Mouse (Mus musculus) embryonic facial prominence, embryonic 14.5 days (tissue): ENCODE measurements around the gene Gm10134. TPM values are rescaled to one million over a fixed set of nuclear protein-coding genes. Genes with fewer than 3 reads are reported as not detected.

ENCODE experiments used
- ATAC-seq: fragments of 200-750 bp; cut with Nextera tagmentation; 2 replicates; pipeline ENCODE4 v1.8.0; 2017; ENCODE audit warnings: low read depth, moderate number of reproducible peaks, moderate TSS enrichment
- DNase-seq: peaks from one replicate; pipeline ENCODE4 v3.0.0-alpha.2; 2015; ENCODE audit warnings: low spot score
- H3K27ac ChIP-seq: fragments of 300-500 bp; sonication (generic); replicated peaks from 2 replicates; pipeline ENCODE4 v1.5.1; 2014; ENCODE audit warnings: low read depth, mild to moderate bottlenecking, low read length, moderate library complexity
- H3K27me3 ChIP-seq: fragments of 300-500 bp; sonication (generic); replicated peaks from 2 replicates; pipeline ENCODE4 v1.6.1; 2014; ENCODE audit warnings: low read length; ENCODE audit not compliant: control insufficient read depth, insufficient read depth
- H3K36me3 ChIP-seq: fragments of 300-500 bp; sonication (generic); 2 replicates; pipeline ENCODE4 v1.6.1; 2014; ENCODE audit warnings: low read length, mixed read lengths; ENCODE audit not compliant: control insufficient read depth, insufficient read depth
- H3K4me1 ChIP-seq: fragments of 300-500 bp; sonication (generic); 2 replicates; pipeline ENCODE4 v1.6.1; 2014; ENCODE audit warnings: antibody characterized with exemption, low read length; ENCODE audit not compliant: control insufficient read depth, insufficient read depth
- H3K4me2 ChIP-seq: fragments of 300-500 bp; sonication (generic); 2 replicates; pipeline ENCODE4 v1.6.1; 2014; ENCODE audit warnings: low read depth, mild to moderate bottlenecking, low read length, moderate library complexity, mixed read lengths
- H3K4me3 ChIP-seq: fragments of 300-500 bp; sonication (generic); 2 replicates; pipeline ENCODE4 v1.5.1; 2014; ENCODE audit warnings: low read depth, mild to moderate bottlenecking, low read length
- H3K9ac ChIP-seq: fragments of 300-500 bp; sonication (generic); 2 replicates; pipeline ENCODE4 v1.6.1; 2014; ENCODE audit warnings: low read depth, mild to moderate bottlenecking, low read length, moderate library complexity, mixed read lengths
- H3K9me3 ChIP-seq: fragments of 300-500 bp; sonication (generic); 2 replicates; pipeline ENCODE4 v1.6.1; 2016; ENCODE audit warnings: low read length; ENCODE audit not compliant: control insufficient read depth
- WGBS: fragments of 180-500 bp; shearing (Covaris S2); extraction: QIAGEN DNeasy Blood & Tissue Kit; methylation state at CpG from one replicate; pipeline ENCODE4 v1.1.7; 2014; 5-methylcytosine and 5-hydroxymethylcytosine counted together
- polyA plus RNA-seq: library from polyadenylated mRNA; unstranded; fragments of >200 nt; fragmentation: Nextera tagmentation; extraction: Ambion mirVana; gene quantifications from 2 replicates; pipeline ENCODE4 v1.2.1, GENCODE M21; 2014

The Gm10134 gene
- polyA plus RNA-seq, 1 experiment from 2014 or later = 2.7 TPM

- peaks cover 14% of the 10 kb centered on the region; the same call in 1 of the 2 replicates for H3K4me1 ChIP-seq
- peak overlapping the region; percentile 63; the same call in 1 of the 2 replicates for H3K27ac ChIP-seq
- no peak for DNase-seq
- no peaks in the 10 kb centered on the region for H3K27me3 ChIP-seq
- H3K4me2 ChIP-seq = no peak overlapping the region
- no peak overlapping the region for H3K9ac ChIP-seq
- no peaks in the 10 kb centered on the region for H3K9me3 ChIP-seq
- no peak overlapping the region for H3K4me3 ChIP-seq
- 72% methylated on average over 10 of the region's 10 CpGs for WGBS
- ATAC-seq = no peak
- H3K36me3 ChIP-seq = no peaks in the 10 kb centered on the region
Observed at GRCm38 (mm10) chr2:28524406-28524805, 18.5 kb downstream of the Gm10134 start.

DNA sequence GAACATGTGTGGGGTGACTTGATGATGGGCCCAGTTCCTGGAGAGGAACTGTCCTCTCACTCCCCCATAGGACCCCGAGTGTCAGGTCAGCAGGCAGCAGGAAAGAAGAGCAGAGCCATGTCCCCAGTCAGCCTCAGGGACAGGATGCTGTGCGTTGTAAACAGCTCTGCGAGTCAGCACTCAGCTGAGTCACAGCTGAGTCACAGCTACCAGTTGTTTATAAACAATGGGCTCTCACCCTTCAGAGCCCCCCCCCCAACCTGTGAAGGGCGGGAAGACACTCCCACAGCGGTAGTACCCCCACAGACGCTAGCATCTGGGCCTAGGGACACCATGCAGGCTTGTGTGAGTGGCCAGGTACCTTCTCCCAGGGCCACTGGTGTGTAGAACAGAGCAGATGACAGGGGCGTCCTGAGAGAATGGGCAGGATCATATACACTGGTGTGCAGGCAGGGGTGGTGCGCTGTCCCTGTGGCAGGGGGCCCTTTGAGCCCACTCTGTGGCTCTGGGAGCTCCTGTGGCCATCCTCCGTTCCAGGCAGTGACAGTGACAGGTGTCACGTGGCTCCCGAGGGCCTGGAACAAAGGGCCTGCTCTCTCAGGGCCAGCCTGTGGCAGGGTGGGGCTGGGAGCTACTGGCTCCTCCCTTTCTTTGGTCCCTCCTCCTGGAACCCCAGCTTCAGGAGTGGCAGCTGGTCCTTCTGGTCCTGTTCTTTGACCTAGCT lies 19.5 kb downstream of the Gm10134 start:
- Histone ChIP-seq H3K27ac (peak overlapping the region; percentile 72), H3K9ac (peak overlapping the region; percentile 28; the same call in 1 of the 2 replicates), H3K4me2 (peak overlapping the region; percentile 8; the same call in 1 of the 2 replicates), H3K36me3 (no peaks in the 10 kb centered on the region), H3K4me3 (no peak overlapping the region), H3K4me1 (peaks cover 21% of the 10 kb centered on the region), H3K27me3 (no peaks in the 10 kb centered on the region), H3K9me3 (no peaks in the 10 kb centered on the region)
- ATAC-seq (peak; percentile 56), DNase-seq (peak; percentile 86)
- 23% methylated on average over 10 of the region's 11 CpGs for WGBS

GRCm38 (mm10) chr2:28525943-28526876 lies 20.3 kb downstream of the Gm10134 start:
- peak overlapping the region; percentile 72 for H3K27ac ChIP-seq
- peak overlapping the region; percentile 28 for H3K9ac ChIP-seq
- ATAC-seq (peak; percentile 1; the same call in 1 of the 2 replicates), DNase-seq (no peak)
- peaks cover 29% of the 10 kb centered on the region for H3K4me1 ChIP-seq
- no peaks in the 10 kb centered on the region for H3K27me3 ChIP-seq
- H3K4me3 ChIP-seq = no peak overlapping the region
- H3K9me3 ChIP-seq = no peaks in the 10 kb centered on the region
- H3K36me3 ChIP-seq = no peaks in the 10 kb centered on the region
- 43% methylated on average over 12 of the region's 12 CpGs for WGBS
- H3K4me2 ChIP-seq = peak overlapping the region; percentile 8; the same call in 1 of the 2 replicates

- Histone ChIP-seq H3K9me3 (no peaks in the 10 kb centered on the region), H3K36me3 (no peaks in the 10 kb centered on the region), H3K27ac (no peak overlapping the region), H3K4me3 (no peak overlapping the region), H3K4me1 (peaks cover 35% of the 10 kb centered on the region), H3K9ac (no peak overlapping the region), H3K27me3 (no peaks in the 10 kb centered on the region), H3K4me2 (no peak overlapping the region)
- WGBS = 80% methylated on average over 15 of the region's 20 CpGs
- DNase-seq = no peak
- ATAC-seq = no peak
Observed at GRCm38 (mm10) chr2:28527436-28528353, 21.8 kb downstream of the Gm10134 start.

DNA sequence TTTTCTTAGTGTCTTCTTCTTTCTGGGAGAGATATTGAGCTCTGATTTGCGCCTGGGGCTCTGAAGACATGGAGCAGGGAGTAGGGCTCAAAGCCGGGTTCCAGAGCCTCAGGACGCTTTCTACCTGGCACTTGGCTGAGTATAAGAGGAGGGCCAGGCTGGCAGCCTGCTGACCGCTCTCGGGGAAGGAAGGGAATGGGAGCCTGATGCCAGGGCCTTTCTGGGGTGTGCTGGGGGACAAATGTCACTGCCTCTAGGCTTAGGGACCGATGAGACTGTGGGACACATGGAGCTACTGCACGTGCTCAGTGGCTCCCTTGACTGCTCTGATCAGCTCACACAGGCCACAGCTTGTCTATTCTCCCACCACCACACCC lies 22.4 kb downstream of the Gm10134 start:
- WGBS = 64% methylated on average over 7 of the region's 7 CpGs
- H3K4me1 ChIP-seq = peaks cover 40% of the 10 kb centered on the region
- no peaks in the 10 kb centered on the region for H3K27me3 ChIP-seq
- no peak for ATAC-seq
- H3K27ac ChIP-seq = peak overlapping the region; percentile 28; the same call in 1 of the 2 replicates
- no peak overlapping the region for H3K9ac ChIP-seq
- H3K9me3 ChIP-seq = no peaks in the 10 kb centered on the region
- no peak overlapping the region for H3K4me2 ChIP-seq
- no peaks in the 10 kb centered on the region for H3K36me3 ChIP-seq
- DNase-seq = no peak
- no peak overlapping the region for H3K4me3 ChIP-seq

- 79% methylated on average over 4 of the region's 4 CpGs for WGBS
- H3K27ac ChIP-seq = no peak overlapping the region
- H3K9me3 ChIP-seq = no peaks in the 10 kb centered on the region
- DNase-seq (no peak), ATAC-seq (no peak)
- no peak overlapping the region for H3K4me2 ChIP-seq
- H3K4me3 ChIP-seq = no peak overlapping the region
- H3K36me3 ChIP-seq = no peaks in the 10 kb centered on the region
- peaks cover 47% of the 10 kb centered on the region for H3K4me1 ChIP-seq
- H3K27me3 ChIP-seq = no peaks in the 10 kb centered on the region
- H3K9ac ChIP-seq = peak overlapping the region; percentile 25; the same call in 1 of the 2 replicates
Observed at GRCm38 (mm10) chr2:28529856-28530255, 24.0 kb downstream of the Gm10134 start.

GRCm38 (mm10) chr2:28530311-28530710 lies 24.4 kb downstream of the Gm10134 start:
- no peaks in the 10 kb centered on the region for H3K9me3 ChIP-seq
- no peak overlapping the region for H3K4me3 ChIP-seq
- H3K27ac ChIP-seq = no peak overlapping the region
- no peaks in the 10 kb centered on the region for H3K27me3 ChIP-seq
- peaks cover 51% of the 10 kb centered on the region for H3K4me1 ChIP-seq
- ATAC-seq (no peak), DNase-seq (peak; percentile 63)
- WGBS = 53% methylated on average over 7 of the region's 7 CpGs
- no peak overlapping the region for H3K4me2 ChIP-seq
- H3K9ac ChIP-seq = no peak overlapping the region; the same call in 1 of the 2 replicates
- H3K36me3 ChIP-seq = no peaks in the 10 kb centered on the region
